Mouse (Mus musculus) heart, embryonic 15.5 days (tissue): ENCODE results near the gene Luzp2. TPM values are rescaled to one million over a fixed set of nuclear protein-coding genes. Genes with fewer than 3 reads are reported as not detected.

ENCODE experiments used
- ATAC-seq: fragments of 200-750 bp; cut with Nextera tagmentation; replicated peaks from 2 replicates; pipeline ENCODE4 v1.8.0; 2017; ENCODE audit warnings: low read depth, moderate TSS enrichment; ENCODE audit not compliant: insufficient number of reproducible peaks, insufficient read depth, low FRiP score
- H3K27ac ChIP-seq: fragments of 300-500 bp; sonication (generic); 2 replicates; pipeline ENCODE4 v1.5.1; 2015; ENCODE audit warnings: mild to moderate bottlenecking, inconsistent platforms
- H3K27me3 ChIP-seq: fragments of 300-500 bp; sonication (generic); 2 replicates; pipeline ENCODE4 v1.6.1; 2015; ENCODE audit warnings: inconsistent platforms
- H3K36me3 ChIP-seq: fragments of 300-500 bp; sonication (generic); 2 replicates; pipeline ENCODE4 v1.6.1; 2015; ENCODE audit warnings: mild to moderate bottlenecking, inconsistent platforms
- H3K4me1 ChIP-seq: fragments of 300-500 bp; sonication (generic); replicated peaks from 2 replicates; pipeline ENCODE4 v1.6.1; 2015; ENCODE audit warnings: inconsistent platforms
- H3K4me2 ChIP-seq: fragments of 300-500 bp; sonication (generic); 2 replicates; pipeline ENCODE4 v1.6.1; 2015; ENCODE audit warnings: inconsistent platforms, mild to moderate bottlenecking, moderate library complexity
- H3K4me3 ChIP-seq: fragments of 300-500 bp; sonication (generic); 2 replicates; pipeline ENCODE4 v1.5.1; 2015; ENCODE audit warnings: mild to moderate bottlenecking, inconsistent platforms
- H3K9ac ChIP-seq: fragments of 300-500 bp; sonication (generic); 2 replicates; pipeline ENCODE4 v1.6.1; 2015; ENCODE audit warnings: mild to moderate bottlenecking, inconsistent platforms
- H3K9me3 ChIP-seq: fragments of 300-500 bp; sonication (generic); replicated peaks from 2 replicates; pipeline ENCODE4 v1.6.1; 2016; ENCODE audit warnings: inconsistent platforms
- WGBS: fragments of 180-500 bp; shearing (Covaris S2); methylation state at CpG from one replicate; pipeline ENCODE4 v1.1.7; 2015; ENCODE audit warnings: mixed read lengths; 5-methylcytosine and 5-hydroxymethylcytosine counted together
- polyA plus RNA-seq: library from polyadenylated mRNA; unstranded; fragments of >200 nt; fragmentation: Nextera tagmentation; extraction: Ambion mirVana; gene quantifications from 2 replicates; pipeline ENCODE4 v1.2.1, GENCODE M21; 2015

Luzp2 gene
- 0.43 and 0.58 TPM in 2 replicates for polyA plus RNA-seq

DNA sequence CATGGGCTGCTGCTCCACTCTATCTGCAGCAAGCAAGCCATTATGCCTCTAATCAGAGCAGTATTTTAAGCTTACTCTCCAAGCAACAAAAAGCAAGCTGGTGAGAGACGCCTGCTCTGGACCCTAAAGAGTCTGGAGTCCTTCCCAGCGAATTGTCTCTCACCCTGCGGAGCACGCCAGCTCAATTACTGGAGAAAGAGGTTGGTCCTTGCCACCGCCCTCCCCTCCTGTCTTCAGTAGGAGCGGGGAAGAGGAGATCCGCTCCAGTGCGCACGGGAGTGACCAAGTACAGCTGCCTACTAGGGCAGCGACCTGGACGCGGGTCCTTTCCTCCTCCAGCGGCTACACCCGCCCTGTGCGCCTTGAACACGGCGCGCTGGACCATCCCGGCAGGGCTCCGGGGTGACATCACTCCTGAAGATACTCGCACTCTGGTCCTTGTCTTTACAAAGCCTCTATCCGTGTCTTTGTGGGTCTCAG, at the start of gene Luzp2:
TSS of gene Luzp2 (plus strand) at position 127 of the 480 bp plus-strand sequence.
- H3K9me3 ChIP-seq, result no peaks in the 10 kb centered on the region
- H3K4me3 ChIP-seq, result peak within 1 kb of the TSS; percentile 47
- peaks cover 9% of the 10 kb centered on the region; the same call in 1 of the 2 replicates for H3K4me1 ChIP-seq
- ATAC-seq, result no peak
- peak within 1 kb of the TSS; percentile 82 for H3K4me2 ChIP-seq
- H3K27me3 ChIP-seq, result peaks cover 11% of the 10 kb centered on the region
- H3K27ac ChIP-seq, result no peak within 1 kb of the TSS
- H3K36me3 ChIP-seq, result no peaks in the 10 kb centered on the region
- H3K9ac ChIP-seq, result peak within 1 kb of the TSS; percentile 30; the same call in 1 of the 2 replicates
- WGBS, result 0% methylated on average over 22 of the region's 22 CpGs

GRCm38 (mm10) chr7:54787456-54787855, 47.8 kb upstream of the Luzp2 start:
- no peaks in the 10 kb centered on the region for H3K4me1 ChIP-seq
- no peak overlapping the region for H3K4me3 ChIP-seq
- H3K9me3 ChIP-seq, result no peaks in the 10 kb centered on the region
- H3K36me3 ChIP-seq, result no peaks in the 10 kb centered on the region
- H3K27me3 ChIP-seq, result no peaks in the 10 kb centered on the region
- no peak overlapping the region for H3K27ac ChIP-seq
- H3K9ac ChIP-seq, result no peak overlapping the region
- H3K4me2 ChIP-seq, result no peak overlapping the region
- no peak for ATAC-seq

- no peaks in the 10 kb centered on the region for H3K27me3 ChIP-seq
- no peak overlapping the region for H3K9ac ChIP-seq
- H3K4me3 ChIP-seq, result no peak overlapping the region
- no peak overlapping the region for H3K27ac ChIP-seq
- no peak for ATAC-seq
- no peaks in the 10 kb centered on the region for H3K9me3 ChIP-seq
- H3K4me1 ChIP-seq, result no peaks in the 10 kb centered on the region
- no peaks in the 10 kb centered on the region for H3K36me3 ChIP-seq
- no peak overlapping the region for H3K4me2 ChIP-seq
Observed at GRCm38 (mm10) chr7:54818606-54819005, 16.7 kb upstream of the Luzp2 start.

DNA sequence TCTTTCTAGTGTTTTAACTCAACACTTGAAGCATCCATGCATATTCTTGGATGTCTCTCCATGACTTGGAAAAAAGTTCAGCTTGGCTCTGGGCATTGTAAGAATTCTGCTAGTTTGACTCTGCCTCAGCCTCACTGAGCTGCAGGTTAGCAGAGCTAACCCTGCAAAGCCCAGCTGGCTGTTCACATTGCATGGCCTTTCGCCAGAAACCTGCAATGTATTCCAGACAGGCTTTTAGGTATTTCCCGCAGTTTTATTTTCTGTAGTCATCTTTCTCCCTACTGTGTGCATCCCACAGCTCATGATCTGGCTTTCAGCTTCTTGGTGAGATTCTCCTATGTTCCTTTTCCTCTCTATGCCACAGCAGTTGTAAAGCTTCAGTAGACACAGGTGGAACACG, 6.5 kb upstream of the Luzp2 start:
- Histone ChIP-seq H3K4me3 (no peak overlapping the region), H3K36me3 (no peaks in the 10 kb centered on the region), H3K27ac (no peak overlapping the region), H3K4me1 (no peaks in the 10 kb centered on the region), H3K9ac (no peak overlapping the region), H3K9me3 (no peaks in the 10 kb centered on the region), H3K27me3 (no peaks in the 10 kb centered on the region), H3K4me2 (no peak overlapping the region)
- no peak for ATAC-seq
- 79% methylated on average over 3 of the region's 3 CpGs for WGBS

DNA sequence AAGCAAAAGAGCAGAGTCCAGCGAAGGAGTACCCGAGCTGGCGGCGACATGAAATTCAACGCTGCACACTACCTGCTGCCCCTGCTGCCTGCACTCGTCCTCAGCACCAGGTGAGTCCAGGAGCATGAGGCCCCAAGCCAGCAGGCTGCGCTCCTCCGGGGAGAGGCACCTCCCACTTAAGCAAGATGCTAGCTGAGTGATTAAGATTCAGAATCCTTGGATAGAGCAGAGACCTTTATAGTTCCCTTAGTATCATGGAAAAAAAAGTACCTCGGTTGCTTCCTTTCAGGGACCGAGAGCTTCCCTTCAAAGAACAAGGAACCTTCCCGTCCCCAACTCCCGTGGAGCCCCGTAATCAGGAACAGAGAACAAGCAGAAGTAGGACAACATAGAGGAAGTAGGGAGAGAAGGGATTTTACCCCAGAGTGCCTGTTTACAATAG, 634 bp downstream of the Luzp2 start:
- Histone ChIP-seq H3K27me3 (peaks cover 11% of the 10 kb centered on the region), H3K9me3 (no peaks in the 10 kb centered on the region), H3K4me1 (peaks cover 9% of the 10 kb centered on the region; the same call in 1 of the 2 replicates), H3K27ac (no peak overlapping the region), H3K9ac (peak overlapping the region; percentile 30; the same call in 1 of the 2 replicates), H3K4me3 (peak overlapping the region; percentile 47), H3K4me2 (peak overlapping the region; percentile 82), H3K36me3 (no peaks in the 10 kb centered on the region)
- WGBS, result 3% methylated on average over 13 of the region's 13 CpGs
- ATAC-seq, result no peak

DNA sequence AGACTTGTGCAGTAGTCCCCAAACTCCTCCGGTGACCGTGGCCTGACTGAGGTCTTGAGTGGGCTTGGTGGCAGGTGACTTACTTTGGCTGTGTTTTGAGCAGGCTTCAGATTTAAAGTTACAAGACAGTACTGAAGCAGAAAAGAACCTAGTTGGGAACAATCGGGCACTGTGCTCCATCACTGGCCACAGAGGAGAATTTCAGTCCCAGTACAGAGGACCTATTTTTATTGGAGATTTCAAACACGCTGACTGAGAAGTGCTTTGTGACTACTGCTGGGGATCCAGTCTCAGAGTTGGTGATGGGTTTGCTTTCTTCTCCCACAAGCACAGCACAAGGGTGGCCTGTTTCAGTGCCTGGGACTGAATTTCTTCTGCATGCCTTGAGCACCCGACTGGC, 1.1 kb downstream of the Luzp2 start:
- Histone ChIP-seq H3K9ac (no peak overlapping the region), H3K4me2 (peak overlapping the region; percentile 82)
- WGBS, result 56% methylated on average over 5 of the region's 5 CpGs

GRCm38 (mm10) chr7:54842807-54843335, 7.6 kb downstream of the Luzp2 start:
- Histone ChIP-seq H3K9me3 (no peaks in the 10 kb centered on the region), H3K27me3 (no peaks in the 10 kb centered on the region), H3K9ac (no peak overlapping the region), H3K4me1 (no peaks in the 10 kb centered on the region), H3K27ac (no peak overlapping the region), H3K36me3 (no peaks in the 10 kb centered on the region), H3K4me2 (no peak overlapping the region), H3K4me3 (no peak overlapping the region)
- no peak for ATAC-seq
- 67% methylated on average over 4 of the region's 4 CpGs for WGBS

More for the DNA sequence above, 1.1 kb downstream of the Luzp2 start:
- ATAC-seq, result no peak
- no peaks in the 10 kb centered on the region for H3K36me3 ChIP-seq
- H3K9me3 ChIP-seq, result no peaks in the 10 kb centered on the region
- no peak overlapping the region for H3K27ac ChIP-seq
- H3K27me3 ChIP-seq, result peaks cover 11% of the 10 kb centered on the region
- 0 out of 2 replicates have a peak overlapping the region, but pooled peaks have one; percentile 47 for H3K4me3 ChIP-seq
- peaks cover 9% of the 10 kb centered on the region; the same call in 1 of the 2 replicates for H3K4me1 ChIP-seq

- Histone ChIP-seq H3K4me1 (no peaks in the 10 kb centered on the region), H3K36me3 (no peaks in the 10 kb centered on the region), H3K4me2 (no peak overlapping the region), H3K9ac (no peak overlapping the region), H3K27ac (no peak overlapping the region), H3K4me3 (no peak overlapping the region), H3K27me3 (no peaks in the 10 kb centered on the region), H3K9me3 (no peaks in the 10 kb centered on the region)
- 78% methylated on average over 8 of the region's 8 CpGs for WGBS
- ATAC-seq, result no peak
Observed at GRCm38 (mm10) chr7:54845875-54846691, 10.8 kb downstream of the Luzp2 start.

GRCm38 (mm10) chr7:54846692-54847020, 11.4 kb downstream of the Luzp2 start:
- H3K27me3 ChIP-seq, result no peaks in the 10 kb centered on the region
- no peak overlapping the region for H3K4me2 ChIP-seq
- no peak overlapping the region for H3K27ac ChIP-seq
- H3K4me1 ChIP-seq, result no peaks in the 10 kb centered on the region
- ATAC-seq, result no peak
- no peaks in the 10 kb centered on the region for H3K9me3 ChIP-seq
- H3K36me3 ChIP-seq, result no peaks in the 10 kb centered on the region
- no peak overlapping the region for H3K9ac ChIP-seq
- no peak overlapping the region for H3K4me3 ChIP-seq
- WGBS, result 82% methylated on average over 2 of the region's 2 CpGs

DNA sequence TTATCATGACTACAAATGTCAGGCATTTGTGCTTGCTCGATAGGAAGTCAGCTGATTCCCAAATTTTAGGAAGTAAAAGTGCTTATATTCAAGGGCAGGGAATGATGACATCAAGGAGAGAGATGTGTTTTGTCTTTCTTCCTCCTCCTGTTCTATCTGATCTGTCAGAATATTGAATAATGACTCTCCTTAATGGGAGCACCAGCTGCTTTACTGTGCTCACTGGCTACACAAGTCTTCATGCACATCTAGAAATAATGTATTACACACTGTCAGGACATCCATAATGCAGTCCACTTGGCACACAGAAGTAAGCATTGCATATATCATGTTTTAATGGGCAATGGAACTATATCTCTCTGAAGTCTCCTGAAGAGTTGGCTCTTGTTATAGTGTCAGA, 17.6 kb downstream of the Luzp2 start:
- no peak overlapping the region for H3K9ac ChIP-seq
- no peak overlapping the region for H3K27ac ChIP-seq
- no peak overlapping the region for H3K4me2 ChIP-seq
- no peaks in the 10 kb centered on the region for H3K9me3 ChIP-seq
- 56% methylated on average over 1 of the region's 1 CpGs for WGBS
- H3K4me3 ChIP-seq, result no peak overlapping the region
- no peaks in the 10 kb centered on the region for H3K36me3 ChIP-seq
- H3K27me3 ChIP-seq, result no peaks in the 10 kb centered on the region
- H3K4me1 ChIP-seq, result no peaks in the 10 kb centered on the region
- ATAC-seq, result no peak

DNA sequence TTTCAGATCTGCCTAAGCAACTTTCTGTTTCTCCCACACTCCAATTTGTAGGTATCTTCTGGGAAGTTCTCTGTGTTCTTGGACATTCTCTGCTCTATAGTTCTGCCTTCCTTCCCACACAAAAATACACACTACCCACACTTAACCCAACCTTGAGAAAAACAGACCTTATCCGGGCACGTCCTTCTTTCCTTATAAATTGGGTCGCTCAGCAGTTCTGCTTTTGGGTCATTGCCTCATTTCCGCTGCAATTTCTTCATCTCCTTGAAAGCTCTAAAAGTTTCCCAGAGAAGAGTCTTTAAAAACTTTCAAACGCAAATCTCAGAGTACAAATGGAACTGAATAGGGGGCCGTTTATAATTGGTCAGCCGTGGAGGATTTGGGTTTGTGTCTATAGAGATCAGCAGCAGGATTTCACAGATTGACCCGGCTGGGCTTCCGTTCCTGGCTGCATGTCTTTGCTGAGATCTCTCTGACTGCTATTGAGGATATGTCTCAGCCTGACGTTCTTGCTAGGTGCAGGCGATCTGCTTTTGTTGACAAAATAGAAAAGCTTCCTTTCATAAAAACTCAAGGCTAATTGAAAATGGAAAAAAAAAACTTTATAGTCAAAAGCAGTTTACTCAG, 26.0 kb downstream of the Luzp2 start:
- no peak overlapping the region for H3K4me3 ChIP-seq
- H3K9ac ChIP-seq, result no peak overlapping the region
- no peak overlapping the region for H3K4me2 ChIP-seq
- 80% methylated on average over 11 of the region's 11 CpGs for WGBS
- no peaks in the 10 kb centered on the region for H3K27me3 ChIP-seq
- H3K4me1 ChIP-seq, result no peaks in the 10 kb centered on the region
- no peak for ATAC-seq
- H3K9me3 ChIP-seq, result no peaks in the 10 kb centered on the region
- no peak overlapping the region for H3K27ac ChIP-seq
- H3K36me3 ChIP-seq, result no peaks in the 10 kb centered on the region
